Mouse (Mus musculus) hindbrain, embryonic 10.5 days (tissue): ENCODE measurements around the gene Ccser2. TPM values are rescaled to one million over a fixed set of nuclear protein-coding genes. Genes with fewer than 3 reads are reported as not detected.

Experiments
- DNase-seq: peaks from one replicate; pipeline ENCODE4 v3.0.0-alpha.2; 2017; ENCODE audit warnings: low spot score
- H3K27ac ChIP-seq: fragments of 300-500 bp; sonication (generic); 2 replicates; pipeline ENCODE4 v1.5.1; 2016; ENCODE audit warnings: mild to moderate bottlenecking, moderate library complexity
- H3K27me3 ChIP-seq: fragments of 300-500 bp; sonication (generic); 2 replicates; pipeline ENCODE4 v1.6.1; 2016; ENCODE audit warnings: mild to moderate bottlenecking; ENCODE audit not compliant: poor library complexity, insufficient read depth, severe bottlenecking
- H3K36me3 ChIP-seq: fragments of 300-500 bp; sonication (generic); 2 replicates; pipeline ENCODE4 v1.6.1; 2016; ENCODE audit warnings: mild to moderate bottlenecking, moderate library complexity
- H3K4me1 ChIP-seq: fragments of 300-500 bp; sonication (generic); replicated peaks from 2 replicates; pipeline ENCODE4 v1.6.1; 2016; ENCODE audit warnings: mild to moderate bottlenecking
- H3K4me3 ChIP-seq: fragments of 300-500 bp; sonication (generic); 2 replicates; pipeline ENCODE4 v1.5.1; 2016; ENCODE audit warnings: mild to moderate bottlenecking, moderate library complexity
- H3K9me3 ChIP-seq: fragments of 300-500 bp; sonication (generic); 2 replicates; pipeline ENCODE4 v1.6.1; 2016; ENCODE audit warnings: mild to moderate bottlenecking, moderate library complexity
- WGBS: fragments of 180-500 bp; shearing (Covaris S2); methylation state at CpG from one replicate; pipeline ENCODE4 v1.1.7; 2016; 5-methylcytosine and 5-hydroxymethylcytosine counted together
- polyA plus RNA-seq: library from polyadenylated mRNA; unstranded; fragments of >200 nt; fragmentation: Nextera tagmentation; extraction: Ambion mirVana; gene quantifications from 2 replicates; pipeline ENCODE4 v1.2.1, GENCODE M21; 2016

Ccser2 gene
- polyA plus RNA-seq, 1 experiment from 2014 or later: 34.9 TPM

DNA sequence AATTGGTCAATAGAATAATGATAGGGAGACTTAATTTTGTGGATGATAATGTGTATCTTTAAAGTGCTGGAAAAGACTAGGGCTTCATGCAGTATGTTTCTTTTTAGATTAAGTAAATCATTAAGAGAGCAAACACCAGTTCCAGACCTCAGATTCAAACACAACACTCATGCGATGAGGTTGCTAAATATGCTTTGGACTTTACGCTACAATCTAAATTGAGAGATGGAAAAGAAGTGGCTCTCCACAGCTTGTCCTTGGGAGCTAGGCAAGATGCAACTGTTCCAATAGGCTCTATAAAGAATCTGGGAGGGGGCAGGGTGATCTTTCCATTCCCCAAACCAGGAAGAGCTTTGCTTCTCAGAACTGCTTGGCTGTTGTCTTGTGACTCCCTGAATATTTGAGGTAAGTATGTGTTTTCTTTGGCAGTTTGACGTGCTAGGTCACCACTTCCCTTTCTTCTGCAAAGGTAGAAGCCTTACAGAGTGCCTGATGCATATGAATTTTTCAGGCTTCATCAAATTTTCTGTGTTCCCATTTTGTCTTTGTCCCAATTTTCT is 1.4 kb upstream of the Ccser2 start:
- no peaks in the 10 kb centered on the region for H3K9me3 ChIP-seq
- no peaks in the 10 kb centered on the region for H3K27me3 ChIP-seq
- H3K4me1 ChIP-seq: peaks cover 20% of the 10 kb centered on the region
- no peak for DNase-seq
- WGBS: 94% methylated on average over 3 of the region's 3 CpGs
- H3K4me3 ChIP-seq: no peak overlapping the region
- no peak overlapping the region for H3K27ac ChIP-seq
- H3K36me3 ChIP-seq: no peaks in the 10 kb centered on the region

DNA sequence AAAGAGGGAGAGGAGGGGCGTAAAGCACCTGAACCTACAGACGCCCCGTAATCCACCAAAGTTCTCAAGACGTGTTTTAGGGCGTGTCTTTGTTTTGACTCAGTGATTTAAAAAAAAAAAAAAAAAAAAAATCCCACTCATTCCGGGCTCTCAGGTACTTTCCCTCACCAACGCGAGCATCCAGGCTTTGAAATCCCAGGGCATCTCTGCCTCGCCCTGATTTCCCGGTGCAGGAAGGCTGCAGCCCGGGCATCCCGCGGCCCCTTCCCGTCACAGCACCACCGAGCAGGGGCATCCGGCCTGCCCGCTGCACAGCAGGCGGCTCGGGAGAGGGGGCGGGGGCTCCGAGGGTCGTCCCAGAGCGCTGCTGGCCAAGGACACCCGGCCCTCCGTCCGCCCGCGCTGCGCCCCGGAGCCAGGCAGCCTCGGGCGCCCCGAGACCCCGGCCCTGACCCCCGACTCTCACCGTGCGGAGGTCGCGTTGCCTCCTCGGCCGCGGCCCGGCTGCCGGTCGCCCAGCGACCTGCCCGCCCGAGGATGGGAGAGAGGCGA is 425 bp downstream of the Ccser2 start:
- H3K36me3 ChIP-seq: no peaks in the 10 kb centered on the region

DNA sequence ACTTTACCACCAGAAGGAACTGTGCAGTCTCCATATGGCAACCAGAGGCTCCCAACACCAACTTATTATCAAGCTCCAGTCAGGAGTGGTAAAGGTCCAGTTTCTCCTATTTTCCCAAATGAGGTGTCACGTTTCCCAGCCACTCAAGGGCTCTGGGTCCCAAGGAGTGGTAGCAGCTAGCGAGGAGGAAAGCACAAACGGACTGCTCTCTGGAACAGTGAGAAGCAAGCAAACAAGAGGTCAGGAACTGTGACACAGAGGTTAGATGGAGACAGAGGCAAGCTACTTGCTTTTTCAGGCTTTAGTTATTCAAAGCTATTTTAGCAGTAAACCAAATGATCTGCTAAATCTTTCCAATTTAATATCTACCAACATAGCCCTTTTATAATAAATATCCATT is 3.2 kb downstream of the Ccser2 start:
- Histone ChIP-seq H3K36me3 (no peaks in the 10 kb centered on the region), H3K27me3 (no peaks in the 10 kb centered on the region), H3K9me3 (no peaks in the 10 kb centered on the region), H3K27ac (no peak overlapping the region), H3K4me1 (peaks cover 20% of the 10 kb centered on the region), H3K4me3 (no peak overlapping the region)
- 36% methylated on average over 3 of the region's 3 CpGs for WGBS
- DNase-seq: peak; percentile 18

More for the DNA sequence above, 425 bp downstream of the Ccser2 start:
- under 1% methylated on average over 49 of the region's 49 CpGs for WGBS
- Histone ChIP-seq H3K9me3 (no peaks in the 10 kb centered on the region), H3K4me1 (peaks cover 20% of the 10 kb centered on the region), H3K27ac (peak overlapping the region; percentile 94), H3K4me3 (peak overlapping the region; percentile 91), H3K27me3 (no peaks in the 10 kb centered on the region)
- DNase-seq: no peak

DNA sequence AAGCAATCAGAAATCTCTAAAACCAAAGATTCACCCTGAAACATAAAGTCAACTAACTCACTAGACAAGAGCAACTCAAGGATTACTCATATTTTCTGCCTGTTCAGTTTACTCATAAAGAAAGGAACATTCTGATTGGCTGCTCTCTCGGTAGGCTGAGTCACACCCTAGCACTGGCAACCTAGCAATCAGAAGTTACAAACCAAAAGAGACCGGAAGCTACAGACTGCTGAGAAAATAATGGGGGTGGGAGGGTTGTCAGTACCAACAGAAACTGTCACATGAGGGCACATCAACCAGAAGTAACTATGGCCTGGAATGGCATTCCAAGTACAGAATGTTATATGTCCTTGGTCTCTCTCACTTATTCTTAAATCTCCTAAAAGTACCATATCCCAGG is 6.1 kb downstream of the Ccser2 start:
- no peak overlapping the region for H3K4me3 ChIP-seq
- no peaks in the 10 kb centered on the region for H3K9me3 ChIP-seq
- no peak for DNase-seq
- H3K27me3 ChIP-seq: no peaks in the 10 kb centered on the region
- no peaks in the 10 kb centered on the region for H3K36me3 ChIP-seq
- no peak overlapping the region for H3K27ac ChIP-seq
- 91% methylated on average over 2 of the region's 2 CpGs for WGBS
- peaks cover 20% of the 10 kb centered on the region for H3K4me1 ChIP-seq

DNA sequence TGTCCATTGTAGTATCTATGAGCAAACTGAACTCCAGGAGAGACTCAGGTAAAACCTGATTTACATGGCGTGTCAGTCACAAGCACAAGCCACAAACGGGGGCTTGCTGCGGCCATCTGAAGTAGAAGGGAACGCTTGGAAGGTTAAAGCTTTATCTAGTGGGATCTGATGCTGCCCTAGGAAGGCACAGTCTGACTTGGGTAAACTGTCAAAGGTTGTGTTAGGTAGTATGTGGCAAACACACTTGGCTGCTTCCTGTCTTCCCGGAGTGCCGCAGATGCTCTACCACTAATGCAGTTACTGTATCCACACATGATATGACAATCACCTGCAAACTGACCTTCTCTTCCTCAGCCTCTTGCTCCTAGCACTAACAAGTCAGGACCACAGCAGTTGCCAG is 10.9 kb downstream of the Ccser2 start:
- 90% methylated on average over 6 of the region's 6 CpGs for WGBS
- Histone ChIP-seq H3K4me3 (no peak overlapping the region), H3K36me3 (no peaks in the 10 kb centered on the region), H3K27me3 (no peaks in the 10 kb centered on the region), H3K4me1 (peaks cover 6% of the 10 kb centered on the region; the same call in 1 of the 2 replicates), H3K27ac (no peak overlapping the region), H3K9me3 (no peaks in the 10 kb centered on the region)
- no peak for DNase-seq

DNA sequence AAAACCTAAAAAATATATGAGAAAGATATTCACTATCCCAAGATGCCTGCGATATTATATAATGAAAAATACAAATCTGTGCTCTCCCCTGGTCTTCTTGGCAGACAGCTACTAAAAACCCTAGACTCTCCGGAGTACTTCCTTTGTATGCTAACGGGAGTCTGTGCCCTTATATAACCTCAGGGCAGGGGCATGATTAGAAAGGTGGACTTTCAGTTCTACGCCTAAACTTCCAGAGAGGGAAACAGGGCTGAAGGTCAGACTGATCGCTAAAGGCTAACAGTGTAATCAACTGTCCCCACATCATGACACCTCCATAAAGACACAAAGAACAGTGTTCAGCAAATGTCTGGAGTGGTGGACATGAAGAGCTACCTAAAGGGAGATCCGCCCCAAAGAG is 11.3 kb downstream of the Ccser2 start:
- Histone ChIP-seq H3K4me3 (no peak overlapping the region), H3K4me1 (peaks cover 6% of the 10 kb centered on the region; the same call in 1 of the 2 replicates)

DNA sequence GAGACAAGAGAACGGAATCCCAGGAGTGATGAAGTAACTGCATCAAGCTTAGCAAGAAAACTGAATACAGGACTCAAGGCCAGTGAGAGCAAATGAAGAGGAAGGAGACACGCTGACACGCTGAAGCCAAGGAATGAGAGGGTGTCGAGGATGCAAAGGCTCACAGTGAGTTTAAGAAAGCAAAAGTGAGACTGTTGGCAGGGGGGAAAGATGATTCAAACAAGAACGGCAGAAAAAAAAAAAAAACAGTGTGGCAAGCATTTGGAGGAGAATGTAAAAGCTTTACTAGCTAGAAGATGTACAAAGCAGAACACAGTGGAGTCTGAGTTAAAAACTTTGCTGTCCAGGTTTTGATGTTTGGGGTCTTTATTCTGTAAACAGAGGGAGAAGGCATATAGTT is 11.9 kb downstream of the Ccser2 start:
- H3K27me3 ChIP-seq: no peaks in the 10 kb centered on the region
- no peaks in the 10 kb centered on the region for H3K36me3 ChIP-seq
- H3K4me3 ChIP-seq: no peak overlapping the region
- H3K4me1 ChIP-seq: peaks cover 6% of the 10 kb centered on the region; the same call in 1 of the 2 replicates
- no peak overlapping the region for H3K27ac ChIP-seq
- no peak for DNase-seq
- 65% methylated on average over 5 of the region's 5 CpGs for WGBS
- no peaks in the 10 kb centered on the region for H3K9me3 ChIP-seq

More for the DNA sequence above, 11.3 kb downstream of the Ccser2 start:
- no peaks in the 10 kb centered on the region for H3K9me3 ChIP-seq
- no peak overlapping the region for H3K27ac ChIP-seq
- WGBS: 83% methylated on average over 6 of the region's 6 CpGs
- no peaks in the 10 kb centered on the region for H3K36me3 ChIP-seq
- H3K27me3 ChIP-seq: no peaks in the 10 kb centered on the region
- DNase-seq: no peak

DNA sequence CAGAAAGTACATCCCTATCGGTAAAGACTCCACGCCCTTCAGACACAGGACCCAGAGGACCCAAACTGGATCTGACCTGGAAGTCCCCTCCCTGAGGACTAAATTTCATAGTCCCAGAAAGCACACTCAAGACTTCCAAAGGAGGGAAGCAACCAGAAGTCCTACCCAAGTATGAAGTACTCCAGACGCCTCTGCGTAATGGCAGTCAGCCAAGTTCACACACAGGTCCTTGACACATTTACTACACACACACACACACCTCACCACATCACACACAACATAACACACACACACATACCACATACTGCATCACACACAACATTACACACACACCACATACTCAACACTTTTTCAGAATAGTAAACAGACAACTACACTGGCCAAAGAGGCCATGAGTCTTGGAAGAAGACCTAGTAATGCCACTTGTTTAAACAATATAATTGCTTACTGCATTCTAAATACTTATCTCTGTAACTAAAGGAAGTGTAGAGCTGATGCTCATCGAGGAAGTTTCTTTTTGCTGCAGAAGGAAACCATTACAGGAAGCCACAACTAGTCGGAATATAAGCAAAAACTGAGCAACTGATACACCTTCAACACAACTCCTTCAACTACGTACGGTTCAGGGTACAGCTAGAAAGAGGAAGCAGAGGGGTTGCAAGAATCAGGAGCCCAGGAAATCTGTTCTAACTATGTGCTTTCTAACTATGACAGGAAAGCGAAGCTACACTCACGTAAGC is 15.7 kb downstream of the Ccser2 start:
- no peak overlapping the region for H3K27ac ChIP-seq
- H3K9me3 ChIP-seq: no peaks in the 10 kb centered on the region
- H3K4me3 ChIP-seq: no peak overlapping the region
- no peak for DNase-seq
- peaks cover 6% of the 10 kb centered on the region; the same call in 1 of the 2 replicates for H3K4me1 ChIP-seq
- WGBS: 91% methylated on average over 10 of the region's 10 CpGs
- H3K36me3 ChIP-seq: no peaks in the 10 kb centered on the region
- H3K27me3 ChIP-seq: no peaks in the 10 kb centered on the region

DNA sequence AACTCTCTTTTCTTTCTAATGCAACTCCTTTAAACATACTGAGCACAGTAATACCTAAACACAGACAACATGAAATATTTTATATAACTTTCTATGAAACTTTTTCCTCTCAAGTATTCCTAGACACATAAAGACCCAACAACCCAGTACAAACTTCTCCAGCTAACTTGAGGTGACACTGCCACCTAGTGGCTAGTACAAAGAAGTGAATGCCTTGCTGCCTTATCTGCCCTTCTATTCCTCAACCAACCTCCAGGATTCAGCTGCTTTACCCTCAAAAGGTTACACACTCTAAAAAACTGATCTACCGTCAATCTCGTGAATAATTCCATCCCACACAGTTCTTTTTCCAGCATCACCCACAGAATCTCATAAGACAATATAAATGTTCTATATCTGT is 16.4 kb downstream of the Ccser2 start:
- DNase-seq: no peak
- H3K4me1 ChIP-seq: no peaks in the 10 kb centered on the region
- 34% methylated on average over 2 of the region's 2 CpGs for WGBS

DNA sequence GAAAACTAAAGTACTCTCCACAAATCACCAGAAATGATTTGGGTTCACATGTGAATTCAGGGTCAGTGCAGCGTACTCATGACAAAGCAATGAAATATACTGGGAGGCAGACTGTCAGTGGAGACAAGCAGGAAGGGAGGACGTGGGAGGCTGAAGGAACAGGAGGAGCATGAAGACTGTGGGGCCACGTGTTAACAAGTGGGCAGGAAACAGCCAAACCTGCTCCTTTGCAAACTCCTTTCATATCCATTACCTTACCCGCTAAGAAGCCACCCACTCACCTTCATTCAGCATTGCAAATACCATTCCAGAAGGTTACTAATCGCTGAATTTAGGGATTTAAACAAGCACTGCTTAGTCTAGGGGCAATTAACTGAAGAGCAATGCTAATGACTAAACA is 25.9 kb downstream of the Ccser2 start:
- 72% methylated on average over 5 of the region's 5 CpGs for WGBS
- DNase-seq: no peak
- no peak overlapping the region for H3K27ac ChIP-seq
- H3K4me3 ChIP-seq: no peak overlapping the region
- no peaks in the 10 kb centered on the region for H3K9me3 ChIP-seq
- no peaks in the 10 kb centered on the region for H3K27me3 ChIP-seq
- H3K4me1 ChIP-seq: no peaks in the 10 kb centered on the region
- peaks cover 23% of the 10 kb centered on the region for H3K36me3 ChIP-seq

More for the DNA sequence above, 16.4 kb downstream of the Ccser2 start:
- Histone ChIP-seq H3K4me3 (no peak overlapping the region), H3K36me3 (no peaks in the 10 kb centered on the region), H3K27ac (no peak overlapping the region), H3K9me3 (no peaks in the 10 kb centered on the region), H3K27me3 (no peaks in the 10 kb centered on the region)

DNA sequence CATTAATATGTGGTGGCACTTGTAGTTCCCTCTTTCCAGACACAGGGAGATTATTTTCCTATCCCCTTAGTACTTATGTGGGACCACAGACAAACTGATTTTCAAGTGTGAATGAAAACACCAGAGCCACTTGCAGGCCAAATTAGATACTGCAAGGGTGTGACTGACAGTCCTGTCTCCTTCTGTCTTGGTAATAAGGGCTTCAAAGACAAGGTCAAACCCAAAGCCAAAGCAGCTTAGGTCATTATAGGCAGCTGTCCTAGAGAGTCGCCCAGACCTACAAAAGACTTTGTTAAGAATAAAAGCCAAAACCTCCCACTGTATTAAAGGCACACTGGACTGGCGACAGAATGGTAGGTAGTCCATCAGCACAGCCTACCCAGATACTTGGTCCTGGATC is 30.6 kb downstream of the Ccser2 start:
- Histone ChIP-seq H3K27ac (no peak overlapping the region), H3K36me3 (peaks cover 26% of the 10 kb centered on the region), H3K4me1 (no peaks in the 10 kb centered on the region), H3K4me3 (no peak overlapping the region), H3K9me3 (no peaks in the 10 kb centered on the region), H3K27me3 (no peaks in the 10 kb centered on the region)
- no peak for DNase-seq
- WGBS: 70% methylated on average over 2 of the region's 2 CpGs

DNA sequence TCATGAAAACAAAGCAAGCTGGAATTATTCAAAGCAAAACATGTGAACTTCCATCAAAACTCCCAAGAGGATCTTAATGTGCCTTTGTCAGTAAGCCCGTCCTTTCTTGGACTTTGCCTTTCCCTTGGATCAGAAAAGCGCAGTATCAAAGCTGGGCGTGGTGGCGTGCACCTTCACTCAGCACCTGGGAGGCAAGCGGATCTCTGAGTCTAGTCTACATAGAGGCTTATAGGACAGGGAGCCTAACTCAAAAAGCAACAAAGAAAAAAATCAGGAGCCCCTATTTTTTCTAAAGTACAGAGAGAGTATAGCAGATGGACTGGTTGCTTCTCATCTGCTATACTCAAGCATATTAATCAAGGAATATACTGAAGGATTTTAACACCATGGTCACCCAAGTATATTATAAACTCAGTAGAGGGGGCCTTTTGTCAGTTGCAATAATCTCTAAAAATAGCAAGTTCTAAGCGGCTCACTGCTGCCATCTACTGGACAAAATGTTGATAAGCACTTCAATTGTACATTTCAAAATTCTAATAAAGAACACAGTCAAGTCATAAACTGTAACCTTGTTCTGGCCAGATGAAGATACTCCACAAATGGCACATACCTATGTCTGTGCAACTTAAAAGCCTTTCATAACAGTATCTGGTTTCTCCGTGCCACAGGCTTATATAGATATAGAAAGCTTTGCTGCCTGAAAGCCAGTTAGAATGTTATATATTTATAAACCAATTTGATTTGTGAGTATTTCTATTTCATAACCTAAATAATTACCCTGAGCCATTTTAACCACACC is 31.3 kb downstream of the Ccser2 start:
- Histone ChIP-seq H3K4me1 (no peaks in the 10 kb centered on the region), H3K9me3 (no peaks in the 10 kb centered on the region), H3K27me3 (no peaks in the 10 kb centered on the region), H3K27ac (no peak overlapping the region), H3K4me3 (no peak overlapping the region), H3K36me3 (peaks cover 26% of the 10 kb centered on the region)
- WGBS: 74% methylated on average over 7 of the region's 7 CpGs
- DNase-seq: no peak
